Comparison of ENCODE assay signal across 27 mouse cellular contexts in genomic region chr11:22885350-22885749, GRCm38 (mm10).
"Had no signal": no experiment of that assay in that cellular context is flagged by ENCODE, and none has a peak within 500 bp of the region (broad histone marks: within the 10 kb centered on the region; RNA-seq: fewer than 3 reads in every experiment).

No protein-coding gene starts in this region.

- H3K9me3 ChIP-seq: limb, embryonic 10.5 days; limb, embryonic 12.5 days; limb, embryonic 13.5 days; limb, embryonic 15.5 days; liver, embryonic 12.5 days; liver, embryonic 13.5 days; liver, embryonic 15.5 days; lung, embryonic 15.5 days; megakaryocyte, embryonic 14.5 days; midbrain, embryonic 10.5 days; midbrain, embryonic 12.5 days; midbrain, embryonic 13.5 days; midbrain, embryonic 15.5 days; neural tube, embryonic 12.5 days had no signal

- H3K4me1 ChIP-seq: limb, embryonic 10.5 days; limb, embryonic 12.5 days; limb, embryonic 13.5 days; limb, embryonic 15.5 days; liver, embryonic 12.5 days; liver, embryonic 15.5 days; lung, embryonic 15.5 days; midbrain, embryonic 12.5 days; midbrain, embryonic 13.5 days; midbrain, embryonic 15.5 days; neural tube, embryonic 12.5 days had no signal

- H3K9ac ChIP-seq: limb, embryonic 12.5 days; limb, embryonic 13.5 days; limb, embryonic 15.5 days; liver, embryonic 12.5 days; liver, embryonic 13.5 days; liver, embryonic 14.5 days; liver, embryonic 15.5 days; liver, postnatal 0 days; lung, embryonic 14.5 days; lung, embryonic 15.5 days; midbrain, embryonic 12.5 days; midbrain, embryonic 13.5 days; midbrain, embryonic 15.5 days; neural tube, embryonic 12.5 days had no signal

- H3K36me3 ChIP-seq: limb, embryonic 10.5 days; limb, embryonic 12.5 days; limb, embryonic 13.5 days; limb, embryonic 15.5 days; liver, embryonic 12.5 days; liver, embryonic 13.5 days; liver, embryonic 15.5 days; lung, embryonic 15.5 days; midbrain, embryonic 10.5 days; midbrain, embryonic 12.5 days; midbrain, embryonic 13.5 days; midbrain, embryonic 15.5 days; neural tube, embryonic 12.5 days had no signal

- DNase-seq: left cerebral cortex, postnatal 4 days; liver; liver, embryonic 13.5 days; liver, postnatal 0 days; lung, adult 18-20 months; lung, embryonic 14.5 days; lung, postnatal 10 days; lung, postnatal 14 days; lung, postnatal 36 days; lung, postnatal 4 days; midbrain, embryonic 14.5 days had no signal

- H3K4me3 ChIP-seq: limb, embryonic 10.5 days; limb, embryonic 12.5 days; limb, embryonic 13.5 days; limb, embryonic 15.5 days; liver, embryonic 12.5 days; liver, embryonic 13.5 days; liver, embryonic 15.5 days; lung, embryonic 15.5 days; megakaryocyte, embryonic 14.5 days; midbrain, embryonic 10.5 days; midbrain, embryonic 12.5 days; midbrain, embryonic 13.5 days; midbrain, embryonic 15.5 days; myocyte; neural tube, embryonic 12.5 days had no signal

- H3K27ac ChIP-seq: limb, embryonic 10.5 days; limb, embryonic 12.5 days; limb, embryonic 13.5 days; limb, embryonic 15.5 days; liver, embryonic 12.5 days; liver, embryonic 13.5 days; liver, embryonic 14.5 days; liver, embryonic 15.5 days; lung, embryonic 15.5 days; macrophage; midbrain, embryonic 10.5 days; midbrain, embryonic 12.5 days; midbrain, embryonic 13.5 days; midbrain, embryonic 15.5 days; neural tube, embryonic 12.5 days had no signal

- H3K27me3 ChIP-seq: limb, embryonic 12.5 days; limb, embryonic 13.5 days; limb, embryonic 15.5 days; liver, embryonic 12.5 days; liver, embryonic 13.5 days; liver, embryonic 15.5 days; lung, embryonic 15.5 days; midbrain, embryonic 13.5 days; midbrain, embryonic 15.5 days; neural tube, embryonic 12.5 days had no signal
